8 mouse cellular contexts compared by ENCODE assay signal in genomic region chr1:182792521-182793071, GRCm38 (mm10). TPM values are rescaled to one million over a fixed set of nuclear protein-coding genes. Genes with fewer than 3 reads are reported as not detected.
DNase-seq lines count a peak whose midpoint lies in the region; ATAC-seq lines count a peak whose summit lies in the region.

No protein-coding gene starts in this region.

- H3K9ac ChIP-seq in hindbrain, embryonic 16.5 days (ENCODE audit: low read depth, low read length): 0 out of 2 replicates have a peak overlapping the region, but pooled peaks have one; percentile 12

- no peaks in the 10 kb centered on the region for H3K36me3 ChIP-seq in hindbrain, embryonic 16.5 days (ENCODE audit: control insufficient read depth, insufficient read depth, low read length)

- ATAC-seq in common myeloid progenitor, adult 5-6 weeks (replicated peaks; ENCODE audit: low read depth, poor library complexity, severe bottlenecking): peak; percentile 97
- peak; percentile 48; the same call in 1 of the 2 replicates for ATAC-seq in hindbrain, embryonic 16.5 days
- ATAC-seq in erythroblast, adult 5-6 weeks (replicated peaks; ENCODE audit: low FRiP score, poor library complexity, severe bottlenecking): no peak

- WGBS in hindbrain, embryonic 16.5 days: 17% methylated on average over 16 of the region's 16 CpGs

- no peak overlapping the region for H3K4me3 ChIP-seq in hindbrain, embryonic 16.5 days (ENCODE audit: low read length)

- DNase-seq in adipocyte (ENCODE audit: low spot score): peak; percentile 29
- peak; percentile 46 to 70 for DNase-seq in gastrocnemius, adult 8-10 months (ENCODE audit: low spot score in 2 of 2)
- peak; percentile 68 for DNase-seq in left cerebral cortex, adult 11 months (ENCODE audit: low spot score)
- DNase-seq in lung, postnatal 4 days: peak; percentile 69 to 81
- DNase-seq in right cerebral cortex, adult 2 months (ENCODE audit: low spot score in 2 of 2): peak; percentile 65 to 77

- peaks cover 14% of the 10 kb centered on the region for H3K4me1 ChIP-seq in hindbrain, embryonic 16.5 days (ENCODE audit: control insufficient read depth, insufficient read depth, low read depth, low read length)

- peak overlapping the region; percentile 24 for H3K4me2 ChIP-seq in hindbrain, embryonic 16.5 days (ENCODE audit: low read length)

- H3K9me3 ChIP-seq in hindbrain, embryonic 16.5 days (ENCODE audit: control insufficient read depth, low read length): no peaks in the 10 kb centered on the region

- H3K27me3 ChIP-seq in hindbrain, embryonic 16.5 days (replicated peaks; ENCODE audit: control insufficient read depth, insufficient read depth, low read length): no peaks in the 10 kb centered on the region

- H3K27ac ChIP-seq in hindbrain, embryonic 16.5 days (ENCODE audit: low read depth, low read length): peak overlapping the region; percentile 4; the same call in 1 of the 2 replicates

RNA-seq across cellular contexts. Expression of gene Susd4, which starts 28.9 kb away (rescaled TPM):
- not detected in 2 replicates for total RNA-seq in common myeloid progenitor, adult 5-6 weeks (2017)
- under 1 TPM; 0.19 to 0.36 (median 0.19) TPM for total RNA-seq in gastrocnemius, adult 8-10 months (2022)
- 83.1 and 85.0 TPM in 2 replicates for polyA plus RNA-seq in hindbrain, embryonic 16.5 days (2015; fragmentation: Nextera tagmentation; extraction: Ambion mirVana)
- not detected in 2 replicates for total RNA-seq in erythroblast, adult 5-6 weeks (2015; ENCODE audit: low replicate concordance)
- not detected in 2 replicates for total RNA-seq in erythroblast, adult 5-6 weeks (2017; ENCODE audit: low replicate concordance)

RNA-seq across cellular contexts. Expression of gene Ccdc185, which starts 43.6 kb away (rescaled TPM):
- total RNA-seq in common myeloid progenitor, adult 5-6 weeks (2017): not detected in 2 replicates
- total RNA-seq in gastrocnemius, adult 8-10 months (2022): not detected
- polyA plus RNA-seq in hindbrain, embryonic 16.5 days (2015; fragmentation: Nextera tagmentation; extraction: Ambion mirVana): not detected in 2 replicates
- not detected in 2 replicates for total RNA-seq in erythroblast, adult 5-6 weeks (2015; ENCODE audit: low replicate concordance)
- not detected in 2 replicates for total RNA-seq in erythroblast, adult 5-6 weeks (2017; ENCODE audit: low replicate concordance)
